Comparison of ENCODE assay signal across 8 mouse cellular contexts in genomic region chr14:103098213-103098586, GRCm38 (mm10). TPM values are rescaled to one million over a fixed set of nuclear protein-coding genes. Genes with fewer than 3 reads are reported as not detected.
A peak's percentile ranks its signal among the peaks of the same experiment; 100 is the strongest.
DNase-seq lines count a peak whose midpoint lies in the region; ATAC-seq and TF ChIP-seq lines count a peak whose summit lies in the region.

No protein-coding gene starts in this region.

- in situ Hi-C loops in ES-E14 (cut with MboI; ENCODE audit: low sequenced_read_pairs in 2 of 2, unreplicated experiment in 2 of 2), result no loop called here

- peak overlapping the region; percentile 97 for H3K4me3 ChIP-seq in heart, embryonic 15.5 days
- H3K4me3 ChIP-seq in ES-E14 (ENCODE audit: insufficient read depth in 1 of 2, low read depth in 1 of 2, low read length in 2 of 2, poor library complexity in 1 of 2, severe bottlenecking in 1 of 2), result peak overlapping the region; percentile 77 to 96
- peak overlapping the region; percentile 86 for H3K4me3 ChIP-seq in hindbrain, embryonic 10.5 days
- peak overlapping the region; percentile 93 for H3K4me3 ChIP-seq in midbrain, embryonic 11.5 days (ENCODE audit: low read depth, low read length)

- peak overlapping the region; percentile 100 for H3K9ac ChIP-seq in heart, embryonic 15.5 days
- H3K9ac ChIP-seq in ES-E14 (ENCODE audit: insufficient read depth, low read depth, low read length, poor library complexity, severe bottlenecking), result peak overlapping the region; percentile 88
- peak overlapping the region; percentile 99 for H3K9ac ChIP-seq in midbrain, embryonic 11.5 days (ENCODE audit: low read length)

- peak overlapping the region; percentile 99 for H3K27ac ChIP-seq in heart, embryonic 15.5 days
- peak overlapping the region; percentile 92 for H3K27ac ChIP-seq in ES-E14 (ENCODE audit: insufficient read depth, low read depth, low read length, poor library complexity, severe bottlenecking)
- peak overlapping the region; percentile 99 for H3K27ac ChIP-seq in hindbrain, embryonic 10.5 days
- 0 out of 2 replicates have a peak overlapping the region, but pooled peaks have one; percentile 98 for H3K27ac ChIP-seq in midbrain, embryonic 11.5 days (ENCODE audit: low read depth, low read length)

- H3K4me2 ChIP-seq in heart, embryonic 15.5 days, result peak overlapping the region; percentile 69
- H3K4me2 ChIP-seq in midbrain, embryonic 11.5 days, result peak overlapping the region; percentile 63

- DNase-seq in heart, adult 18-20 months, result no peak
- no peak for DNase-seq in ES-E14 (ENCODE audit: low read depth, low spot score)
- no peak for DNase-seq in hindbrain, embryonic 10.5 days (ENCODE audit: low spot score)
- DNase-seq in midbrain, embryonic 11.5 days (ENCODE audit: low spot score, missing footprints), result no peak
- DNase-seq in layer of hippocampus, postnatal 25 days (ENCODE audit: extremely low spot score in 1 of 2, low spot score in 1 of 2), result no peak
- no peak for DNase-seq in gastrocnemius, postnatal 36 days
- no peak for DNase-seq in adrenal gland, adult 8-10 months

- H3K4me1 ChIP-seq in heart, embryonic 15.5 days (replicated peaks), result peaks cover 23% of the 10 kb centered on the region
- H3K4me1 ChIP-seq in ES-E14 (ENCODE audit: control insufficient read depth in 2 of 2, insufficient read depth in 2 of 2, low read length in 2 of 2, poor library complexity in 1 of 2), result peaks cover 10 to 16% of the 10 kb centered on the region in 2 experiments
- H3K4me1 ChIP-seq in hindbrain, embryonic 10.5 days (replicated peaks), result peaks cover 32% of the 10 kb centered on the region
- peaks cover 8% of the 10 kb centered on the region; the same call in 1 of the 2 replicates for H3K4me1 ChIP-seq in midbrain, embryonic 11.5 days (ENCODE audit: control insufficient read depth, insufficient read depth, low read length)

- H3K36me3 ChIP-seq in heart, embryonic 15.5 days, result no peaks in the 10 kb centered on the region; the same call in 1 of the 2 replicates
- H3K36me3 ChIP-seq in ES-E14 (ENCODE audit: control insufficient read depth, insufficient read depth, low read length, poor library complexity, severe bottlenecking), result peaks cover 6% of the 10 kb centered on the region; the same call in 1 of the 2 replicates
- peaks cover 35% of the 10 kb centered on the region for H3K36me3 ChIP-seq in hindbrain, embryonic 10.5 days
- H3K36me3 ChIP-seq in midbrain, embryonic 11.5 days (ENCODE audit: control insufficient read depth, insufficient read depth, low read length), result no peaks in the 10 kb centered on the region

- intact Hi-C loops in gastrocnemius, postnatal 36 days (cut with DNase I), result no loop called here

- H3K27me3 ChIP-seq in heart, embryonic 15.5 days, result no peaks in the 10 kb centered on the region
- H3K27me3 ChIP-seq in hindbrain, embryonic 10.5 days (ENCODE audit: insufficient read depth, poor library complexity, severe bottlenecking), result no peaks in the 10 kb centered on the region
- no peaks in the 10 kb centered on the region for H3K27me3 ChIP-seq in midbrain, embryonic 11.5 days (ENCODE audit: control insufficient read depth, insufficient read depth, low read length)

- 2% methylated on average over 2 of the region's 2 CpGs for WGBS in heart, embryonic 15.5 days
- WGBS in hindbrain, embryonic 10.5 days, result 3% methylated on average over 2 of the region's 2 CpGs
- 3% methylated on average over 2 of the region's 2 CpGs for WGBS in midbrain, embryonic 11.5 days

- no peak for ATAC-seq in heart, embryonic 15.5 days (replicated peaks; ENCODE audit: insufficient number of reproducible peaks, insufficient read depth, low FRiP score, low read depth)
- no peak for ATAC-seq in midbrain, embryonic 11.5 days (ENCODE audit: low FRiP score)

- no peaks in the 10 kb centered on the region for H3K9me3 ChIP-seq in heart, embryonic 15.5 days (replicated peaks)
- no peaks in the 10 kb centered on the region for H3K9me3 ChIP-seq in ES-E14 (ENCODE audit: control insufficient read depth, insufficient read depth, low read depth, low read length)
- H3K9me3 ChIP-seq in hindbrain, embryonic 10.5 days, result no peaks in the 10 kb centered on the region
- H3K9me3 ChIP-seq in midbrain, embryonic 11.5 days (ENCODE audit: control insufficient read depth, low read length), result no peaks in the 10 kb centered on the region

TF ChIP-seq in ES-E14, 5 proteins besides CTCF, POLR2A, EP300 and RAD21:
- TF ChIP-seq CHD2 (IDR thresholded peaks at IDR 0.05; ENCODE audit: low read depth, low read length), result no peak
- TF ChIP-seq ZNF384 (IDR thresholded peaks at IDR 0.05; ENCODE audit: low read depth, low read length), result no peak
- TF ChIP-seq ZC3H11A (IDR thresholded peaks at IDR 0.05; ENCODE audit: borderline replicate concordance, low read depth, low read length), result no peak
- no peak for TF ChIP-seq MAFK (IDR thresholded peaks at IDR 0.05; ENCODE audit: insufficient read depth, low read depth, low read length)
- no peak for TF ChIP-seq HCFC1 (IDR thresholded peaks at IDR 0.05; ENCODE audit: borderline replicate concordance, insufficient read depth, low read length)

RNA-seq across cellular contexts. Expression of gene Fbxl3, which starts 1.2 kb away (rescaled TPM):
- 18.8 and 20.0 TPM in 2 replicates for polyA plus RNA-seq in heart, embryonic 15.5 days (2015; fragmentation: Nextera tagmentation; extraction: Ambion mirVana)
- 10 to 100 TPM; 58.2 to 61.1 TPM for total RNA-seq in heart, adult 18-20 months (2021)
- 32.6 and 65.0 TPM in 2 replicates for total RNA-seq in ES-E14 (2012; rRNA removed)
- polyA plus RNA-seq in hindbrain, embryonic 10.5 days (2016; fragmentation: Nextera tagmentation; extraction: Ambion mirVana), result 13.1 and 14.2 TPM in 2 replicates
- 26.5 and 27.3 TPM in 2 replicates for polyA plus RNA-seq in midbrain, embryonic 11.5 days (2014; fragmentation: Nextera tagmentation; extraction: Ambion mirVana)
- 10 to 100 TPM; 87.7 to 93.2 TPM for total RNA-seq in layer of hippocampus, postnatal 25 days (2021)
- 10 to 100 TPM; 45.2 to 47.0 TPM for total RNA-seq in gastrocnemius, postnatal 36 days (2021)
- total RNA-seq in adrenal gland, adult 8-10 months (2022), result 10 to 100 TPM; 60.2 to 93.4 (median 85.3) TPM

RNA-seq across cellular contexts. Expression of gene Cln5, which starts 28.2 kb away (rescaled TPM):
- polyA plus RNA-seq in heart, embryonic 15.5 days (2015; fragmentation: Nextera tagmentation; extraction: Ambion mirVana), result 23.6 and 26.1 TPM in 2 replicates
- total RNA-seq in heart, adult 18-20 months (2021), result 10 to 100 TPM; 20.0 to 21.3 TPM
- 12.0 and 26.0 TPM in 2 replicates for total RNA-seq in ES-E14 (2012; rRNA removed)
- polyA plus RNA-seq in hindbrain, embryonic 10.5 days (2016; fragmentation: Nextera tagmentation; extraction: Ambion mirVana), result 23.5 and 28.8 TPM in 2 replicates
- 27.1 and 30.4 TPM in 2 replicates for polyA plus RNA-seq in midbrain, embryonic 11.5 days (2014; fragmentation: Nextera tagmentation; extraction: Ambion mirVana)
- 10 to 100 TPM in 1 of 2 experiments, 1 to 10 TPM in 1; 9.6 to 10.3 TPM for total RNA-seq in layer of hippocampus, postnatal 25 days (2021)
- 1 to 10 TPM; 8.7 to 8.9 TPM for total RNA-seq in gastrocnemius, postnatal 36 days (2021)
- 10 to 100 TPM; 25.5 to 36.2 (median 31.6) TPM for total RNA-seq in adrenal gland, adult 8-10 months (2022)

RNA-seq across cellular contexts. Expression of gene Acod1, which starts 51.4 kb away (rescaled TPM):
- 0.06 TPM in 1 of 2 replicates, not detected in the other for polyA plus RNA-seq in heart, embryonic 15.5 days (2015; fragmentation: Nextera tagmentation; extraction: Ambion mirVana)
- not detected for total RNA-seq in heart, adult 18-20 months (2021)
- total RNA-seq in ES-E14 (2012; rRNA removed), result not detected in 2 replicates
- not detected in 2 replicates for polyA plus RNA-seq in hindbrain, embryonic 10.5 days (2016; fragmentation: Nextera tagmentation; extraction: Ambion mirVana)
- polyA plus RNA-seq in midbrain, embryonic 11.5 days (2014; fragmentation: Nextera tagmentation; extraction: Ambion mirVana), result not detected in 2 replicates
- under 1 TPM in 1 of 2 experiments, not detected in 1; 0.10 TPM for total RNA-seq in layer of hippocampus, postnatal 25 days (2021)
- total RNA-seq in gastrocnemius, postnatal 36 days (2021), result not detected
- under 1 TPM in 1 of 4 experiments, not detected in 3; 0.20 TPM for total RNA-seq in adrenal gland, adult 8-10 months (2022)
